Mouse (Mus musculus) liver, embryonic 14.5 days (tissue): Measurements from ENCODE around the gene Lsmem1.

Experiments used
- CTCF ChIP-seq: IDR thresholded peaks from 2 replicates; pipeline ENCODE4 v1.5.1; 2016; ENCODE audit warnings: antibody characterized with exemption, low read depth, control low read depth
- EP300 ChIP-seq: IDR thresholded peaks from 2 replicates; pipeline ENCODE4 v1.6.1; 2016; ENCODE audit warnings: antibody characterized with exemption, low read depth

DNA sequence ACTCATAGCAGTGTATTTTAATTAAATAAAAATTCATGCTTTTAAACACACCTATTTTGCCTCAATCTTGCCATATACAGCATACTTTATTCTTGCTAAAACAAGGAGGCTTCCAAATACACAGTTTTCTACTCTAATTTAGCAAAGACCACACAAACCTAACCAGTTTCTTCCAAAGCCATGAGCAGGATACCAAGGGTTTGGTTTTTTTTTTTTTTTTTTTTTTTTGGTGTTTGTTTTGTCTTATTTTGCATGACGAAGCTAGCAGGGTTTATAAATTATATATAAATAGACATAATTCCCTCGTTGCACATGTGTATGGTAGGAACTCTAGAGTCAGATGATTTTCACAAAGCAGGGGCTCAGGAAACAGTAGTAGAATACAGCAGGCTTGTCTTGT is 23.1 kb downstream of the Lsmem1 start:
- no peak for TF ChIP-seq EP300
- TF ChIP-seq CTCF, result no peak
